Mouse (Mus musculus) midbrain, embryonic 15.5 days (tissue): ENCODE data around the gene Nisch. TPM values are rescaled to one million over a fixed set of nuclear protein-coding genes. Genes with fewer than 3 reads are reported as not detected.

Experiments used
- ATAC-seq: fragments of 200-750 bp; cut with Nextera tagmentation; replicated peaks from 2 replicates; pipeline ENCODE4 v1.8.0; 2017; ENCODE audit warnings: moderate TSS enrichment
- H3K27ac ChIP-seq: fragments of 300-500 bp; sonication (generic); 2 replicates; pipeline ENCODE4 v1.5.1; 2015; ENCODE audit warnings: mild to moderate bottlenecking, inconsistent platforms
- H3K27me3 ChIP-seq: fragments of 300-500 bp; sonication (generic); replicated peaks from 2 replicates; pipeline ENCODE4 v1.6.1; 2015; ENCODE audit warnings: inconsistent platforms
- H3K36me3 ChIP-seq: fragments of 300-500 bp; sonication (generic); replicated peaks from 2 replicates; pipeline ENCODE4 v1.6.1; 2015; ENCODE audit warnings: inconsistent platforms
- H3K4me1 ChIP-seq: fragments of 300-500 bp; sonication (generic); 2 replicates; pipeline ENCODE4 v1.6.1; 2015; ENCODE audit warnings: inconsistent platforms
- H3K4me2 ChIP-seq: fragments of 300-500 bp; sonication (generic); 2 replicates; pipeline ENCODE4 v1.6.1; 2015; ENCODE audit warnings: inconsistent platforms, mild to moderate bottlenecking, moderate library complexity
- H3K4me3 ChIP-seq: fragments of 300-500 bp; sonication (generic); 2 replicates; pipeline ENCODE4 v1.5.1; 2015; ENCODE audit warnings: mild to moderate bottlenecking, inconsistent platforms
- H3K9ac ChIP-seq: fragments of 300-500 bp; sonication (generic); 2 replicates; pipeline ENCODE4 v1.6.1; 2015; ENCODE audit warnings: mild to moderate bottlenecking, inconsistent platforms
- H3K9me3 ChIP-seq: fragments of 300-500 bp; sonication (generic); 2 replicates; pipeline ENCODE4 v1.6.1; 2016; ENCODE audit warnings: inconsistent platforms
- WGBS: fragments of 180-500 bp; shearing (Covaris S2); methylation state at CpG from one replicate; pipeline ENCODE4 v1.1.7; 2015; ENCODE audit warnings: mixed read lengths; 5-methylcytosine and 5-hydroxymethylcytosine counted together
- polyA plus RNA-seq: library from polyadenylated mRNA; unstranded; fragments of >200 nt; fragmentation: Nextera tagmentation; extraction: Ambion mirVana; gene quantifications from 2 replicates; pipeline ENCODE4 v1.2.1, GENCODE M21; 2015

The Nisch gene
- polyA plus RNA-seq, 1 experiment from 2014 or later: 420 TPM

DNA sequence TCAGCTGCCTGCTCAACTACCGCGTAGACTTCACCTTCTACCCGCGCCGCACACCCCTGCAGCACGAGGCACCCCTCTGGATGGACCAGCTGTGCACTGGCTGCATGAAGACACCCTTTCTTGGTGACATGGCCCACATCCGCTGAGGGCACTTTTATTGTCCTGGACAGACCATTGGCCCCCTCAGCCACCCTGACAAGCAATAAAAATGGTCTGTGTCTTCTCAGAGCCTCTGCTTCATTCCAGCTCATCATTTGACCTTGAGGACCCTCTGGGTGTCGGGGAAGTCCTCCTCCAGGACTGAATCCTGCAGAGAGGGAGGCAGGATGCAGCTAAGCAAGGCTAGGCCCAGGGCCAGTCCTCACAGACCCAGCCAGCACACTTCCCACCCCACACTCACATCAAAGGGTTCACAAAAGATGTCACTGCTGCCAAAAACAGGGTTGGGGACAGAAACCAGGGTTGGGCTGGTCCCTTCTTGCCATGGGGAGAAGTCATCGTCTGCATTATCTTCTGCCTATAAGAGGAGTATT is 77.8 kb downstream of the Nisch start:
- Histone ChIP-seq H3K4me1 (peaks cover 6% of the 10 kb centered on the region; the same call in 1 of the 2 replicates), H3K4me2 (no peak overlapping the region), H3K36me3 (peaks cover 8% of the 10 kb centered on the region; the same call in 1 of the 2 replicates), H3K9me3 (no peaks in the 10 kb centered on the region), H3K27me3 (no peaks in the 10 kb centered on the region), H3K9ac (no peak overlapping the region), H3K27ac (no peak overlapping the region), H3K4me3 (no peak overlapping the region)
- ATAC-seq: no peak
- WGBS: 91% methylated on average over 9 of the region's 9 CpGs

DNA sequence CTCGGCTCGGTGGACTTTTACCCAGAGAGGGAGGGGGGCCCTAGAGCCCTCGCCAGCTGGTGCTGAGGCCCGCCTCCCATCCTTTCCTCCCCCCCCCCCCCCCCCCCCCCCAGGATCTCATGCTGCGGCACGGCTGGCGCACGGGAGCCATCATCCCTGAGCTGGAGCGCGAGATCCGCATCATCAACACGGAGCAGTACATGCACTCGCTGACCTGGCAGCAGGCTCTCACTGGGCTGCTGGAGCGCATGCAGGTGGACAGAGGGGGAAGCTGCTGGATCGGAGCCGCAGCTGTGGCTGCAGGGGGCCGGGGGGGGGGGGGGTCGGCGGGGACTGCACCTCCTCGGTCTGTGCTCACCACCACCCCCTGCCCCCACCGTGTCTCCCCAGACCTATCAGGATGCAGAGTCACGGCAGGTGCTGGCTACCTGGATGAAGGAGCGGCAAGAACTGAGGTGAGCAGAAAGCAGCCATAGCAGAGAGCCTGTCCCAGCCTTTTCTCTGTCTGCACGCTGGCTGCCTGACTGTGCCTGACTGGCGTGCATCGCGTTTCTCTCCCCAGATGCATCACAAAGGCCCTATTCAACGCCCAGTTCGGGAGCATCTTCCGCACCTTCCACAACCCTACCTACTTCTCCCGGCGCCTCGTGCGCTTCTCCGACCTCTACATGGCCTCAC is 78.4 kb downstream of the Nisch start:
- Histone ChIP-seq H3K9me3 (no peaks in the 10 kb centered on the region), H3K27me3 (no peaks in the 10 kb centered on the region), H3K27ac (no peak overlapping the region), H3K4me1 (peaks cover 12% of the 10 kb centered on the region), H3K4me3 (no peak overlapping the region), H3K36me3 (peaks cover 8% of the 10 kb centered on the region; the same call in 1 of the 2 replicates), H3K4me2 (no peak overlapping the region), H3K9ac (no peak overlapping the region)
- WGBS: 87% methylated on average over 30 of the region's 35 CpGs
- ATAC-seq: no peak

DNA sequence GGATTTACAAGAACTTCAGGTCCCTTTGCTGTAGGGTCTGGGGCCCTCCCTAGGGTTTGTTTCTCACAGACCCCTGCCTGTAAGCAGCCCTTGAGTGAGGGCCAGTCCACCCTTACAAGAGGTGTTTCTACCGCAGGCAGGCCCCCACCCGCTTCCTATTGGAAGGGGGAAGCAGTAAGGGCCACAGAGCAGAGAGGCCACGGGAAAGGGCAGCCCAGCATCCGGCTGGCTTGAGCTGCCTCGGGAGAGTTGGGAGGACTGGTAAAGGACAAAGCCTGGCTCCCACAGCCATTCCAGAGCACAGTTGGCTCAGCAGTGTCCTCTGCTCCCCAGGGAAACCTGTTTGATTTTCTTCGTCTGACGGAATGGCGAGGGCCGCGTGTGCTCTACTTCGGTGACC is 79.0 kb downstream of the Nisch start:
- no peak for ATAC-seq
- WGBS: 79% methylated on average over 11 of the region's 11 CpGs
- H3K27ac ChIP-seq: no peak overlapping the region
- no peaks in the 10 kb centered on the region for H3K27me3 ChIP-seq
- H3K9me3 ChIP-seq: no peaks in the 10 kb centered on the region
- no peak overlapping the region for H3K9ac ChIP-seq
- H3K4me3 ChIP-seq: no peak overlapping the region
- H3K4me2 ChIP-seq: no peak overlapping the region
- H3K36me3 ChIP-seq: peaks cover 8% of the 10 kb centered on the region; the same call in 1 of the 2 replicates
- peaks cover 18% of the 10 kb centered on the region for H3K4me1 ChIP-seq

DNA sequence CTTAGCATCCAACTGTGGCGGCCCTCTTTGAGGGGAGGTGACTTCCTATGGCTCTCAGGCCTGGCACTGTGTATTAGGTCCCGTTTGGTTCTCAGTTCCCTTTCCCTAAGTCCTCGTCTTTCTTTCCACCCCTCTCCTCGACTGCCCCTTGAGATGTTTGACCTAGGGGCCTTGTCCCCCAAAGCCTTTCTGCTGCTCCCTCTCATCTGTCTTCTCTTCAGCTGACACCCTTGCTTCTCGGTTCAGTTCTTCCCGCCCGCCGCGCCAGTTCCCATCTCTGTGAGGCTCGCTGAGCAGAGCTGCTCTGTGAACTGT is 79.5 kb downstream of the Nisch start:
- Histone ChIP-seq H3K27ac (no peak overlapping the region), H3K9ac (no peak overlapping the region), H3K9me3 (no peaks in the 10 kb centered on the region), H3K36me3 (peaks cover 8% of the 10 kb centered on the region; the same call in 1 of the 2 replicates), H3K4me1 (peaks cover 23% of the 10 kb centered on the region), H3K27me3 (no peaks in the 10 kb centered on the region), H3K4me3 (no peak overlapping the region), H3K4me2 (no peak overlapping the region)
- WGBS: 88% methylated on average over 10 of the region's 10 CpGs
- ATAC-seq: no peak

DNA sequence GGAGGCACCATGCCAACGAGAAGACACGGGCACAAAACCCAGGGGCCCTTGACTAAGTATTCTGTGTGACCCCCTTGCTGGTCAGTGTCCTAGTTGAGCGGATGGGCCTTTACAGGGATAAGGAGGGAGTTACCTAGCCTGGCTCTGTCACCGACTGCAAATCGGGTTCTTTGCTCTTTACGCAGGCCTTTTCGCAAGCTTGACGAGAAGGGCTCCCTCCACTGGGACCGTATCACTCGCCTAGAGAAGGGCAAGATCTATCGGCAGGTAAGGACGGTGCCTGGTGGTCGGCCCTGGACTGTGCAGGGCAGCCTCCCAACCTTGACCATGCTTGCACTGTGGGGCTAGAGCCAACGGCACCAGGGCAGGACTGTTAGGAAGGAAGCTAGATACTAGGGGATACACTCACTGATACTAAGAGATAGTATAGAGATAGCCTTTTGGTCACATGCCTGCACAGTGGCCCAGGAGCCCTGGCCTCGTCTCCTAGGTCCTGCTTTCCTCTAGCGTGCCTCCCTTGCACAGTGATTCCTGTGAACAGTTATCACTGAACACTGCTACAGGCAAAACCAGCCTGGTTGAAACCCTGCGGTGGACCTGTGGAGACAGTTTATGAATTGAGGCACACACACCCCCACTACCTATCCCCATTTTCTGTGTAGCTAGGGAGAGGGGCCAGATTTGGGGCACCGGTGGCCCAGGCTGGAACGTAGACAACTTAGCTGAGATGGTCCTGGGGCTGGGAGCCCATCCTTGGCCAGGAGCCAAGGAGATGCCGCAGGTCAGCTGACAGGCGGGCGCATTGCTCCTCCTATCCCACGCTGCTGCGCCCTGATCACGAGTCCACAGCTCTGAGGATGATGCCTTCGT is 80.1 kb downstream of the Nisch start:
- H3K9ac ChIP-seq: no peak overlapping the region
- 91% methylated on average over 26 of the region's 26 CpGs for WGBS
- H3K27ac ChIP-seq: no peak overlapping the region
- no peaks in the 10 kb centered on the region for H3K9me3 ChIP-seq
- H3K4me3 ChIP-seq: no peak overlapping the region
- peaks cover 8% of the 10 kb centered on the region; the same call in 1 of the 2 replicates for H3K36me3 ChIP-seq
- peaks cover 29% of the 10 kb centered on the region for H3K4me1 ChIP-seq
- no peak for ATAC-seq
- H3K4me2 ChIP-seq: no peak overlapping the region
- no peaks in the 10 kb centered on the region for H3K27me3 ChIP-seq

DNA sequence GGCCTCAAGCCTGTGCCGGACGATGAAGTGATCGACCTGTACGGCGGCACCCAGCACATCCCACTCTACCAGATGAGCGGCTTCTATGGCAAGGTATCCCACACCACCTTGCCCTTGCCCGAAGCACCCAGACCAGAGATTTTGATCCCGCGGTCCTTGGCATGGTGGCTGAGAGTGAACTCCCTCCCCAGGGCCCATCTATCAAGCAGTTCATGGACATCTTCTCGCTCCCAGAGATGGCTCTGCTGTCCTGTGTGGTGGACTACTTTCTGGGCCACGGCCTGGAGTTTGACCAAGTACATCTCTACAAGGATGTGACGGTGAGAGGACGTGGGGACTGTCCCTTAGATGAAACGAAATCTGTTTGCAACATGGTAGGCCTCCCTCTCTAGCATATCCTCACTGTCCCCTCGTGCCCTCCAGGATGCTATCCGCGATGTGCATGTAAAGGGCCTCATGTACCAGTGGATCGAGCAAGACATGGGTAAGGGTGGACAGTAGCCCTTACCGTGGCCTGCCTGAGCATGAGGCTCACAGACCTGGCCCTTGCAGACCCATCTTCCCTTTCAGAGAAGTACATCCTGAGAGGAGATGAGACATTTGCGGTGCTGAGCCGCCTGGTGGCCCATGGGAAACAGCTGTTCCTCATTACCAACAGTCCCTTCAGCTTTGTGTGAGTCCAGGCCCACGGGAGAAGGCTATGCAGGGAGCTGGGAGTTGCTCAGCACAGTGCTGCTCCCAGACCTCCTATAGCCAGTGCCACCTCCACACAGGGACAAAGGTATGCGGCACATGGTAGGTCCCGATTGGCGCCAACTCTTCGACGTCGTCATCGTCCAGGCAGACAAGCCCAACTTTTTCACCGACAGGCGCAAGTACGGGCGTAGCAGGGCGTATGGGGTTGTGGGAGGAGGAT is 81.0 kb downstream of the Nisch start:
- H3K4me2 ChIP-seq: no peak overlapping the region
- H3K27me3 ChIP-seq: no peaks in the 10 kb centered on the region
- H3K27ac ChIP-seq: no peak overlapping the region
- WGBS: 96% methylated on average over 34 of the region's 34 CpGs
- peaks cover 31% of the 10 kb centered on the region for H3K4me1 ChIP-seq
- ATAC-seq: no peak
- peaks cover 8% of the 10 kb centered on the region; the same call in 1 of the 2 replicates for H3K36me3 ChIP-seq
- no peaks in the 10 kb centered on the region for H3K9me3 ChIP-seq
- H3K4me3 ChIP-seq: no peak overlapping the region
- no peak overlapping the region for H3K9ac ChIP-seq

DNA sequence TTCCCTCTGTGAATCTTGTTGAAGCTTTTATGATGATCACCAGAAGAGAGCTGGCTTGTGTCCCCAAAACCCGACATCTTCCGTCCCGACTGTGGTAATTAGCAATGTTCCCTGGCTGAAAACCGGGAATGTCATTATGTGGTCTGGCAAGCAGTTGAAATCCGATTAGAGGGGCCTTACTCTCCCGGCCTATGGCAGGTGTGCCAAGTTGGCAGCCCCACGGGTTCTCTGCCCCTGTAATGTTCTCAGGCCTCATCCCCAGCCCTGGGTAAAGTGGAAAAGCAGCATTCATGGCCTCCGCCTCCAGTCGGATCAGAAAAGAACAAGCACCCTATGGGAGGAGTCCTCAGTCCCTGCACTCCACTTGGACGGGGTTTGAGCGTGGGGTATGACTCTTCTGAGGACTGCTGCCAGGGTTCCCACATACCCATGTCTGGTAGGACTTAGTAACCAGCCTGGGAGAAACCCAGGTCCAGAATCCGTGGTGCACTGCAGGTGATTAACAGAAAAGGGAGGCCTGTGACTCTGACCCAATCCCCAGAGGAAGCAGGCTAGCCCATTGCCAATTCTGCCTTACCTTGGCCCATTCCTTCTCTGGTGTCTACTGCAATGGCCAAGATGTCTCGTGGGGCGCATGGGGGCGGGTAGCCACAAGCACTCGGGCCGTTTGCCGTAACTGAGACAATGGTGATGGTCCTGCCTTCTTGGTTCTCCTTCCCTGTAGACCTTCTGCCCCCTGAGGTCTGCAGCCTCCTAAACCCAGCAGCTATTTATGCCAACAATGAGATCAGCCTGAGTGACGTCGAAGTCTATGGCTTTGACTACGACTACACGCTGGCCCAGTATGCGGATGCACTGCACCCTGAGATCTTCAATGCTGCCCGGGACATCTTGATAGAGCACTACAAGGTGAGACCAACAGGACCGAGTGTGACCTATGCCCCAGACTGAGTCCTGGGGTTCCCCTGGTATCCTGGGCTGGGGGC is 82.4 kb downstream of the Nisch start:
- Histone ChIP-seq H3K36me3 (peaks cover under 1% of the 10 kb centered on the region; the same call in 1 of the 2 replicates), H3K27ac (peak overlapping the region; percentile 40), H3K27me3 (no peaks in the 10 kb centered on the region), H3K4me2 (peak overlapping the region; percentile 61; the same call in 1 of the 2 replicates), H3K9ac (no peak overlapping the region), H3K4me1 (peaks cover 42% of the 10 kb centered on the region), H3K4me3 (no peak overlapping the region), H3K9me3 (no peaks in the 10 kb centered on the region)
- no peak for ATAC-seq
- WGBS: 83% methylated on average over 25 of the region's 25 CpGs

DNA sequence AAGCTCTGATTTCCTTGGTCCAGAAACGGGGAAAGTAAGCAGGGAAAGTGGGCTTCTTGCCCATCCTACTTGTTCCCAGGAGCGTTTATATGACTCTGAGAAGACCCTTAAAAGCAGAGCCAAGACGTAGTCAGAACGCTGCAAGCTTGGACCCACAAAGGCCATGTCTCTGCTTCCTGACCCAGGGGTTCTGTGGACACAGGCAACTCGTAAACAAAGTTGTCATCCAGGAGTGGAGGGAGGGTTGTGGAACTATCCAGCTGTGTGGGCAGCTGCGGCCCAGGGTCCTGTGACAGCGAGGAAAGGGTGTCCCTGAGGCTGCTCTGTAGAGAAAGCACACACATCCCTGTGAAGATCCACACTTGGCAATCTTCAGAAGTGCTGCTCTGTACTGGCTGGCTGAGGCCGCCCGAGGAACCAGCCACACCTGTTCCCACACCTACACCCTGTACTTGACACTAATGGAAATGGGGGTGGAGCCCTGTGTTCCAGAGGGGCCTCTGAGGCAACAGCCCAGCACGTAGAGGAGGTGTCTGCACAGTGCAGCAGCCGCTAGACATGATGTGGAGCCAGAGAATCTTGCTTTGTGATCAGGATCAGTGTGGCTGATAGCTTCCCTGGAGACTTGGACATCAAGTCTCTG is 83.6 kb downstream of the Nisch start:
- Histone ChIP-seq H3K4me3 (no peak overlapping the region), H3K4me1 (peaks cover 47% of the 10 kb centered on the region), H3K4me2 (peak overlapping the region; percentile 61), H3K9ac (no peak overlapping the region; the same call in 1 of the 2 replicates), H3K27ac (no peak overlapping the region), H3K9me3 (no peaks in the 10 kb centered on the region), H3K27me3 (no peaks in the 10 kb centered on the region), H3K36me3 (no peaks in the 10 kb centered on the region; the same call in 1 of the 2 replicates)
- no peak for ATAC-seq
- WGBS: 74% methylated on average over 11 of the region's 11 CpGs

DNA sequence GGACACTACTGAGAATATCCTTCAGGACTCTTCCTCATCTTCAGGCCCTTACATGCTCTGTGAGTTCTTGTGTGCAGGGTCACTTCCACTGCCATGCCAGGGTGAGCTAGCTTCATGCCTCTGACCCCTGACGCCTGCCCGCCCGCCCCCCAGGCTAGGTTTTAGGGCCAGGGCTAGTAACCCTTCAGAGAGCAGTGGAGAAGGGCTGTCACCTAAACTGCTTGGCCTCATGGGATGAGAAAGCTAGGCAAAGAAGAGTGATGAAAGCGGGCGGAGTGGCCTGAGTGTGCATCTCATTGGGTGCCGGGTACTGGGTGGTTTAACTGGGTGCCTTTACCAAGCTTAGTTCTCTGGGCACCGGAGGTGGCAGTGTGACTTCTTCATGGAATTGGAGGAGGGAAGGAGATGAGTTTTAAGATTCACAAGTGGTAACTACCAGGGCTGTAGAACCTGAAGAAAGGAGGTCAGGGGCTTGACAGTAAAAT is 84.2 kb downstream of the Nisch start:
- H3K36me3 ChIP-seq: no peaks in the 10 kb centered on the region; the same call in 1 of the 2 replicates
- peak overlapping the region; percentile 80 for H3K4me3 ChIP-seq
- H3K4me2 ChIP-seq: peak overlapping the region; percentile 61
- WGBS: 89% methylated on average over 7 of the region's 7 CpGs
- H3K4me1 ChIP-seq: peaks cover 51% of the 10 kb centered on the region
- no peak for ATAC-seq
- no peak overlapping the region for H3K9ac ChIP-seq
- H3K27me3 ChIP-seq: no peaks in the 10 kb centered on the region
- no peak overlapping the region for H3K27ac ChIP-seq
- no peaks in the 10 kb centered on the region for H3K9me3 ChIP-seq

DNA sequence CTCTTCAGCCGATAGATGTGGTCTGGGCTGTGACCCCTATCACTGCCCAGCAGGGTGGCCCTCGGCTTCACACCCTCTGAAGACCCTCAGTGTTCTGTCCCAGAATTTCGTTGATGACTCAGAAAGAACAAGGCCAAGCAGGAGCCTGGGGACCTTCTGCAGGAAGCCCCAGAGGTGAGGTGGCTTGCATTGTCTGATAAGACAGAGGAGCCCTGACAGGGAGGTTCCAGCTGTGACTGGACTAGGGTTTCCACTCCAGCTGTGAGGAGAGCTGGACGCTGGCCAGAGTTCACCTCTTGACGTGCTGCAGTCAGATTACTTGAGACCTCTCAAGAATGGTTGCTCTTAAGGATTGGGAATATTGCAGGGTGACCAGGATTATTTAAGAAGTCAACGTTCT is 84.7 kb downstream of the Nisch start:
- H3K4me2 ChIP-seq: peak overlapping the region; percentile 61
- no peaks in the 10 kb centered on the region for H3K9me3 ChIP-seq
- H3K4me3 ChIP-seq: peak overlapping the region; percentile 80
- H3K27me3 ChIP-seq: no peaks in the 10 kb centered on the region
- H3K27ac ChIP-seq: no peak overlapping the region
- H3K4me1 ChIP-seq: peaks cover 56% of the 10 kb centered on the region
- H3K9ac ChIP-seq: peak overlapping the region; percentile 64
- WGBS: 10% methylated on average over 6 of the region's 6 CpGs
- no peaks in the 10 kb centered on the region; the same call in 1 of the 2 replicates for H3K36me3 ChIP-seq
- no peak for ATAC-seq
